Mouse (Mus musculus) layer of hippocampus, adult 11-12 months (tissue): Measurements from ENCODE around the gene Tap2.

Source experiments
- DNase-seq: peaks from one replicate; pipeline ENCODE4 v3.0.0; 2022; ENCODE audit warnings: low spot score

Tap2 gene

DNA sequence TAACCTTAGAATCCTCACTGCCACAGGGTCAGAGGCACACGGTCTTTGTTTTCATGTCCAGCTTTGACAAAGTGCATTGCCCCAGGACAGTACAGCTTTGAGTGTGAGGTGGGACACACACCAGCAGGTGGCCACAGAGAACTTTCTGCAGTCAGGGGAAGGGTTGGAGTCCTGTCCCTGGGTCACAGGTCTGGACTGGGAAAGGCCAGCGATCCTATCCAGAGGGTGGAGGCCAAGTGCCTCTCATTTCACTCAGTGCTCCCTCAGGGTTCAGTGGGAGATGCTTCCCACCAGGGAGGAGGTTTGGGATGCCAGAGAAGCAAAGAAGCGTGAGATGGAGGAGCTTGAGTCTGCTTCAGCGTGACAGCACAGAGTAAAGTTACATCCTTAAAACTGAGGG, 48.3 kb downstream of the Tap2 start:
- no peak for DNase-seq

DNA sequence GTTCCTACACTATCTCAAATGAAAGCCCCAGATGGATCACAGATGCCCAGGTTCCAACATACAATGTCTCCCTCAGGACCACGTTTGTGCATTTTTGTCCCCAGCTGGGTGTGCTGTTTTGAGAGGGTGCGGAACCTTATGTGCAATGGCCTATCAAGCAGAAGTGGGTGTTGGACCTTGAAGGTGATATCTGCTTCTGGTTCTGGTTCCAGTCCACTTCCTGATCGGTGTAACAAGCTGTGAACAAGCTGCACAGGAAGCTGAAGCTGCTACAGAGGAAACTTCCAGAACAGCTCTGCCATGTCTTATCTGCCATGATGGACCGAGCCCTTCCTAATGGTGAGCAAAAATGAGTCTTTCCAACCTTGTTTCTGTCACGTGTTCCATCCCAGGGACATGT, 53.2 kb downstream of the Tap2 start:
- no peak for DNase-seq

DNA sequence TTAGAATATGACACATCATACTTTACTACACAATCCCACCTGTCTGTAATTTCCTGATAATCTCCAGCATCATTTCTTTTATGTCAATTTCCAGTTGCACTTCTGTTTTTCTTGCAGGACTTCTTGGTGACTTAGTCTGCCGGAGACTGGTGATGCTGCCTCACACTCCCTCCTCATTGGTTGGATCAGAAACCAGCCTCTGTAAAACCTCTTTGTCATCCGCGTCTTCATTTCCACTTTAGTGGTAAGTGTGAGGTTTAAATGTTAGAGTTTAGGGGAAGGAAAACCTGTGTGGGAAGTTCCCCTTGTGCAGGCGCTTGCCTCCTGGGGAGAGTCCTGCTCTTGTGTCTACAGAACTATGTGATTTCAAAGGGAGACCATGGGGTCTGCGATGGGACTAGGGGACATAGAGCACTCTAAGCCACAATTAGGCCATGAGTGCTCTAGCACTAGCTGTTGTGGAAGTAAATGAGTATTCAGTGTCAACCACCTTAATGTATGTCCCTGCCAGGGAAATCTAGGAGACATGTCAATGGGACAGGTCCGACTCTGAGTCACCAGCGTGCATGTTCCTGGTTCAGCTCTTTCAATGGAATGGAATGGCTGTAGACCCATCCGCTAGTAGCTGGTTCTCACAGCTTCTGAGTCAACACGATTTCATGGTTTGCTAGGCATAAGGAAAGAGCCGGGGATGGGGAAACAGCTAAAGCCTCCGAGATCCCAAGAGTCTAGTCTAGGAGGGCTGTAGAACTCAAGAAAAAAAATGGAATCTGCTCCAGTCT, 54.5 kb downstream of the Tap2 start, which contains the start of gene H2-Ab1:
TSS of gene H2-Ab1 (plus strand) at position 96 of the 782 bp plus-strand sequence.
- DNase-seq, result peak; percentile 87

DNA sequence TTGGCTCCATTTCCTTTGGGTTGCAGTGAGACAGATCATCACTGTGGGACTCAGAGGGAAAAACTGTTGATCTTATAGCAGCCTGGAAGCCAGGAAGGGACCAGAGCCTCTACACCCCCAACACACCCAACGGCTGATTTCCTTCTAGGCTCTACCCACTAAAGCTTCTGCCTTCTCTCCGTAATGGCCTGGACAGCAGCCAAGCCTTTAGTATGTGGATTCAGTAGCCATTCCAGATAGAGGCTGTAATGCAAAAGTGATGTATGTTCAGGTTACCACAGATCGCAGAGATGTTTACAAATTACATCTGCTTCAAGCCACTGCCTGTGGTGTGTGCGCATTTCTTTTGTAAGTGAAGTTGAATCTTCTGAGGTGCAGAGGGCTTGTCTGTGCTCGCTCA, 57.2 kb downstream of the Tap2 start:
- no peak for DNase-seq

DNA sequence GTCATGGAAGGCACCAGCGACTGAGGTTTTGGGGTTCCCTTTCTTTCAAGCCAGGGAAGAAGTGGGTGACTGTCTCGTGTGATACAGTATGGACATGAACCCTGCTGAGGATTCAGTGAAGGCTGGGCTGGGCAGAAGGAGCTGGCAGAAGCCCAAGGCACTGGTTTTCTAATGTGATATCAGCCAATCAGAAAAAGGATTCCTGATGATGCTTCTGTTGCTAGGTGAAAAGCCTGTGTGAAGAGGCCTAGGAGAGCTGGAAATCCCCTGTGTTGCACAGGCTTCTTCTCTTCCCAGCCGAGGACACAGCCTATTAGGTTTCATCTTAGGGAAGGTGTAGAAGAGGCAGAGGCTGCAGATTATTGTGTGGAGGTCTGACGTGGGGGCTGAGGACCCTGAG, 58.2 kb downstream of the Tap2 start:
- peak; percentile 86 for DNase-seq

DNA sequence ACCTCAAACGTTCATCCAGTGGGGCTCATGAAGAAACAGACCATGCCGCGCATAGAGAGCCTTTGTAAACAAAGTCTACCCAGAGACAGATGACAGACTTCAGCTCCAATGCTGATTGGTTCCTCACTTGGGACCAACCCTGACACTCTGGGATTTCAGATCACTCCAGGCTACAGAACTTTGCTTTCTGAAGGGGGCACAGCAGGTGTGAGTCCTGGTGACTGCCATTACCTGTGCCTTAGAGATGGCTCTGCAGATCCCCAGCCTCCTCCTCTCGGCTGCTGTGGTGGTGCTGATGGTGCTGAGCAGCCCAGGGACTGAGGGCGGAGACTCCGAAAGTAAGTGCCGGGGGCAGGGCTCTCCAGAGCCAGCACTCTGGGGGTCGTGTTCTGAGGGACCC, 59.7 kb downstream of the Tap2 start:
- peak; percentile 81 for DNase-seq

DNA sequence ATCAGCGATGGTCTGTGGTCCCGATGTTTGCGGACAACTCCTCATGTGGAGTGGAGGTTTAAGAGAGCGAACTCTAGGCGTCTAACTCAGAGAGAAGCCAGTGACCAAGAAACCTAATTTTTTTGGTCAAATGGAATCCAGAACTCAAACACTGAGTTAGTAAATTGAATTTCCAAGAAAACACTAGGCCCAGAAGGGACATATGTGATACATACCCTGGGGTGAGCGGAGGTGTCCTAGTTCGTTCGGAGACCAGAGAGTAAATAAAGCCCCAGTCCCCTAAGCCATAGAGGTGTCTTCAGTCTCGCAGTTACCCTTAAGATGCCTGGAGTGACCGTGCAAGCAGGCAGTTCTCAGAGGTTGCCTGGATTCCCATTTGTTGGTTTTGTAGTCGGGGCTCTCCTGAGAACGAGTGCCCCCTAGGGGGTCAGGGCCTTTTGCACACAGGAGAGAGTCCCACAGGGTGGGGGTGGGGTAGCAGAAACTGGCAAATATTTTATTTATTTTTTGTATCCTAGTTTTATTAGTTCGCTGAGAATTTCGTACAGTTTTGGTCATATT, 60.6 kb downstream of the Tap2 start:
- no peak for DNase-seq

DNA sequence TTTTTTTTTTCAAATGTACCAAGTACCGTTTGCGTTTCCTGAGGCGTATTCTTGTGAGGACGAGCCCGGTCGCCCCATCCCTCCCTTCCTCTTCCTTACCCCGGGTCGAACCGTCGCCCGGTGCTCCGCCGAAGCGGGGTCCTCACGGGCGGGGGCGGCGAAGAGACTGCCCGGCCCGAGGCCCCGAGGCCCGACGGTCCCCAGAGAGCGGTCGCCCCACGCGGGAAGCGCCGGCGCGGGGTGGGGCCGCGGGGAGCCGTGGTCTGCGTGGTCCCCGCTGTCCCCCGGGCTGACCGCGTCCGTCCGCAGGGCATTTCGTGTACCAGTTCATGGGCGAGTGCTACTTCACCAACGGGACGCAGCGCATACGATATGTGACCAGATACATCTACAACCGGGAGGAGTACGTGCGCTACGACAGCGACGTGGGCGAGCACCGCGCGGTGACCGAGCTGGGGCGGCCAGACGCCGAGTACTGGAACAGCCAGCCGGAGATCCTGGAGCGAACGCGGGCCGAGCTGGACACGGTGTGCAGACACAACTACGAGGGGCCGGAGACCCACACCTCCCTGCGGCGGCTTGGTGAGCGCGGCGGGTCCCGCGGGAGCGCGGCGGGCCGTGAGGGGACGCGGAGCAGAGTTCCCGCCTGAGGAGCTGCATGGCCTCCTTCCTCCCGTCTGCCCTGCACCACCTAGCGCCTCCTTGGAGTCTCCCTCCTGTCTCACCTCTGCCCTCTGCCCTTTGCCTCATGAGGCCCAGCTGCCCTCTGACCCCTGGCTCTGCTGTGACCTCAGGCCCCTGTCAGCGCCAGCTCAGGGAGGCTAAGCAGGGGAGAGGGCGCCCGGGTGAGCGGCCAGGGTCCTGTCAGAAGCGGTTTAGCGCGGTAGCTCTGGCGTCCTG, 61.4 kb downstream of the Tap2 start:
- no peak for DNase-seq
